ENCODE assay signal across 9 mouse cellular contexts in genomic region chr5:127235203-127235602, GRCm38 (mm10). TPM values are rescaled to one million over a fixed set of nuclear protein-coding genes. Genes with fewer than 3 reads are reported as not detected.
DNase-seq lines count a peak whose midpoint lies in the region; ATAC-seq and TF ChIP-seq lines count a peak whose summit lies in the region.
"Had no signal": no experiment of that assay in that cellular context is flagged by ENCODE, and none has a peak within 500 bp of the region (broad histone marks: within the 10 kb centered on the region; RNA-seq: fewer than 3 reads in every experiment).

No protein-coding gene starts in this region.

- WGBS in bone marrow, adult 2 months: 8% methylated on average over 11 of the region's 11 CpGs
- WGBS in embryonic facial prominence, embryonic 10.5 days: 3% methylated on average over 11 of the region's 11 CpGs
- 5% methylated on average over 11 of the region's 11 CpGs for WGBS in intestine, postnatal 0 days

- no peak for TF ChIP-seq POLR2A in bone marrow, adult 2 months (IDR thresholded peaks at IDR 0.05; ENCODE audit: borderline replicate concordance, control insufficient read depth, low read depth, low read length)

- peak overlapping the region; percentile 13; the same call in 1 of the 2 replicates for H3K4me2 ChIP-seq in intestine, postnatal 0 days (replicated peaks; ENCODE audit: low read depth)

- no peaks in the 10 kb centered on the region for H3K36me3 ChIP-seq in embryonic facial prominence, embryonic 10.5 days (replicated peaks)
- no peaks in the 10 kb centered on the region for H3K36me3 ChIP-seq in intestine, postnatal 0 days (ENCODE audit: control insufficient read depth, insufficient read depth)

- H3K4me1 ChIP-seq in bone marrow, adult 2 months (ENCODE audit: control insufficient read depth, insufficient read depth, low read length): no peaks in the 10 kb centered on the region
- H3K4me1 ChIP-seq in embryonic facial prominence, embryonic 10.5 days: peaks cover 27% of the 10 kb centered on the region
- H3K4me1 ChIP-seq in intestine, postnatal 0 days (replicated peaks; ENCODE audit: control insufficient read depth, insufficient read depth, low read length): no peaks in the 10 kb centered on the region

- peaks cover 52% of the 10 kb centered on the region for H3K27me3 ChIP-seq in embryonic facial prominence, embryonic 10.5 days (replicated peaks; ENCODE audit: low read depth, poor library complexity, severe bottlenecking)
- H3K27me3 ChIP-seq in intestine, postnatal 0 days (replicated peaks; ENCODE audit: control insufficient read depth, insufficient read depth, low read length): peaks cover 4% of the 10 kb centered on the region; the same call in 1 of the 2 replicates

- DNase-seq in embryonic facial prominence, embryonic 10.5 days (ENCODE audit: low spot score): peak; percentile 93
- DNase-seq in gastrocnemius, postnatal 4 days (ENCODE audit: low spot score in 2 of 2): peak; percentile 71 to 80
- peak; percentile 24 to 76 for DNase-seq in left cerebral cortex, adult 8-10 months (ENCODE audit: low spot score in 2 of 2)
- DNase-seq in mesoderm, embryonic 11.5 days (ENCODE audit: low read depth, low spot score): peak; percentile 89
- peak; percentile 27 for DNase-seq in skeletal muscle tissue, adult 2 months (ENCODE audit: low read depth, low spot score)

- peak; percentile 27; the same call in 1 of the 2 replicates for TF ChIP-seq CTCF in bone marrow, adult 2 months (IDR thresholded peaks at IDR 0.05; ENCODE audit: control insufficient read depth, insufficient read depth, low read length)
- peak; percentile 86 for TF ChIP-seq CTCF in intestine, postnatal 0 days (IDR thresholded peaks at IDR 0.05; ENCODE audit: low read depth)

- no peak for ATAC-seq in intestine, postnatal 0 days
- ATAC-seq in inflammation-experienced regulatory T-cells, adult 6 months: no peak

- H3K4me3 ChIP-seq in bone marrow, adult 2 months (replicated peaks; ENCODE audit: control insufficient read depth, low read depth, low read length): no peak overlapping the region
- H3K4me3 ChIP-seq in embryonic facial prominence, embryonic 10.5 days: peak overlapping the region; percentile 40
- H3K4me3 ChIP-seq in intestine, postnatal 0 days (ENCODE audit: low read depth, low read length): no peak overlapping the region

- peaks cover 7% of the 10 kb centered on the region; the same call in 1 of the 2 replicates for H3K9me3 ChIP-seq in embryonic facial prominence, embryonic 10.5 days
- no peaks in the 10 kb centered on the region for H3K9me3 ChIP-seq in intestine, postnatal 0 days (ENCODE audit: control insufficient read depth)

- H3K9ac ChIP-seq in intestine, postnatal 0 days (ENCODE audit: low read depth, low read length): no peak overlapping the region

- no peak overlapping the region for H3K27ac ChIP-seq in bone marrow, adult 2 months (ENCODE audit: control insufficient read depth, insufficient read depth, low read depth, low read length, poor library complexity)
- H3K27ac ChIP-seq in embryonic facial prominence, embryonic 10.5 days (replicated peaks): peak overlapping the region; percentile 44; the same call in 1 of the 2 replicates
- no peak overlapping the region for H3K27ac ChIP-seq in intestine, postnatal 0 days (ENCODE audit: low read depth, low read length)

RNA-seq across cellular contexts. Expression of gene Tmem132c, which starts 6.4 kb away (rescaled TPM):
- polyA plus RNA-seq in bone marrow, adult 2 months (2011; ENCODE audit: insufficient read depth, insufficient read length, low replicate concordance, missing spikeins): not detected in 2 replicates
- 29.5 and 35.1 TPM in 2 replicates for polyA plus RNA-seq in embryonic facial prominence, embryonic 10.5 days (2016; fragmentation: Nextera tagmentation; extraction: Ambion mirVana)
- total RNA-seq in gastrocnemius, postnatal 4 days (2021): 1 to 10 TPM; 1.5 to 2.4 TPM
- polyA plus RNA-seq in intestine, postnatal 0 days (2015; fragmentation: Nextera tagmentation; extraction: Ambion mirVana): 0.07 and 0.18 TPM in 2 replicates
- total RNA-seq in left cerebral cortex, adult 8-10 months (2022): 1 to 10 TPM; 5.6 to 6.3 (median 6.2) TPM
- under 1 TPM in 1 of 3 experiments, not detected in 2; 0.26 TPM for polyA plus RNA-seq in inflammation-experienced regulatory T-cells, adult 6 months (2017; shearing (Covaris generic))
- total RNA-seq: common myeloid progenitor, adult 5-6 weeks had no signal

Comparison
In these comparisons a context has a peak if more than half of its experiments do, and no peak if none do; other contexts are left out.
1. DNase-seq: peak in every context shown above with its lines; median percentile 93 in embryonic facial prominence, embryonic 10.5 days; 89 in mesoderm, embryonic 11.5 days; 76 in gastrocnemius, postnatal 4 days; 50 in left cerebral cortex, adult 8-10 months; 27 in skeletal muscle tissue, adult 2 months.
2. RNA of gene Tmem132c, which starts 6.4 kb away (polyA plus RNA-seq): 29.5 to 35.1 TPM in embryonic facial prominence, embryonic 10.5 days; 0.07 to 0.18 TPM in intestine, postnatal 0 days, 0.26 TPM in inflammation-experienced regulatory T-cells, adult 6 months and not detected in bone marrow, adult 2 months; every median in the first group is over 10 times any median in the second.